Mouse (Mus musculus) cerebellum, adult 11-12 months (tissue): Measurements from ENCODE around the gene Padi4.
A peak's percentile ranks its signal among the peaks of the same experiment; 100 is the strongest.

Experiments used
- DNase-seq: peaks from one replicate; pipeline ENCODE4 v3.0.0; 2022

Padi4 gene

GRCm38 (mm10) chr4:140731654-140732053 is 42.4 kb downstream of the Padi4 start:
- no peak for DNase-seq

- no peak for DNase-seq
Observed at GRCm38 (mm10) chr4:140726907-140727306, 47.1 kb downstream of the Padi4 start.

GRCm38 (mm10) chr4:140724739-140725138 is 49.3 kb downstream of the Padi4 start:
- no peak for DNase-seq

GRCm38 (mm10) chr4:140723801-140724200 is 50.2 kb downstream of the Padi4 start:
- DNase-seq: no peak

- DNase-seq: no peak
Observed at GRCm38 (mm10) chr4:140723192-140723591, 50.8 kb downstream of the Padi4 start.

- no peak for DNase-seq
Observed at GRCm38 (mm10) chr4:140722710-140723109, 51.3 kb downstream of the Padi4 start.

- no peak for DNase-seq
Observed at GRCm38 (mm10) chr4:140721968-140722490, 52.0 kb downstream of the Padi4 start.

GRCm38 (mm10) chr4:140720091-140720490 is 53.9 kb downstream of the Padi4 start:
- DNase-seq: no peak

- no peak for DNase-seq
Observed at GRCm38 (mm10) chr4:140718436-140718835, 55.6 kb downstream of the Padi4 start.

- DNase-seq: no peak
Observed at GRCm38 (mm10) chr4:140716994-140717393, 57.0 kb downstream of the Padi4 start.

GRCm38 (mm10) chr4:140714586-140714985 is 59.5 kb downstream of the Padi4 start:
- DNase-seq: no peak

- peak; percentile 97 for DNase-seq
Observed at GRCm38 (mm10) chr4:140713480-140714365, 60.3 kb downstream of the Padi4 start.

GRCm38 (mm10) chr4:140711360-140711759 is 62.7 kb downstream of the Padi4 start:
- DNase-seq: no peak

- no peak for DNase-seq
Observed at GRCm38 (mm10) chr4:140710781-140711180, 63.3 kb downstream of the Padi4 start.

- no peak for DNase-seq
Observed at GRCm38 (mm10) chr4:140709617-140710016, 64.4 kb downstream of the Padi4 start.

- DNase-seq: no peak
Observed at GRCm38 (mm10) chr4:140709111-140709510, 64.9 kb downstream of the Padi4 start.

GRCm38 (mm10) chr4:140708297-140708927 is 65.6 kb downstream of the Padi4 start:
- no peak for DNase-seq

- DNase-seq: no peak
Observed at GRCm38 (mm10) chr4:140707615-140708014, 66.4 kb downstream of the Padi4 start.

- DNase-seq: peak; percentile 54
Observed at GRCm38 (mm10) chr4:140704166-140704565, 69.9 kb downstream of the Padi4 start.

- no peak for DNase-seq
Observed at GRCm38 (mm10) chr4:140703636-140704035, 70.4 kb downstream of the Padi4 start.

- DNase-seq: peak; percentile 82
Observed at GRCm38 (mm10) chr4:140702611-140703327, 71.3 kb downstream of the Padi4 start.

GRCm38 (mm10) chr4:140701716-140702561 is 72.1 kb downstream of the Padi4 start:
- DNase-seq: no peak
